Mouse (Mus musculus) heart, embryonic 13.5 days (tissue): ENCODE results near the gene Ncoa5. TPM values are rescaled to one million over a fixed set of nuclear protein-coding genes. Genes with fewer than 3 reads are reported as not detected.

ENCODE experiments used
- ATAC-seq: fragments of 200-750 bp; cut with Nextera tagmentation; 2 replicates; pipeline ENCODE4 v1.8.0; 2017; ENCODE audit warnings: moderate TSS enrichment; ENCODE audit not compliant: insufficient number of reproducible peaks, low FRiP score, low TSS enrichment; ENCODE audit errors: extremely low read depth
- H3K27ac ChIP-seq: fragments of 300-500 bp; sonication (generic); replicated peaks from 2 replicates; pipeline ENCODE4 v1.5.1; 2015; ENCODE audit warnings: moderate library complexity, mild to moderate bottlenecking, inconsistent platforms
- H3K27me3 ChIP-seq: fragments of 300-500 bp; sonication (generic); replicated peaks from 2 replicates; pipeline ENCODE4 v1.6.1; 2015; ENCODE audit warnings: mild to moderate bottlenecking, inconsistent platforms
- H3K36me3 ChIP-seq: fragments of 300-500 bp; sonication (generic); 2 replicates; pipeline ENCODE4 v1.6.1; 2015; ENCODE audit warnings: mild to moderate bottlenecking, inconsistent platforms
- H3K4me1 ChIP-seq: fragments of 300-500 bp; sonication (generic); 2 replicates; pipeline ENCODE4 v1.6.1; 2015; ENCODE audit warnings: inconsistent platforms
- H3K4me2 ChIP-seq: fragments of 300-500 bp; sonication (generic); 2 replicates; pipeline ENCODE4 v1.6.1; 2015; ENCODE audit warnings: inconsistent platforms, mild to moderate bottlenecking, moderate library complexity
- H3K4me3 ChIP-seq: fragments of 300-500 bp; sonication (generic); 2 replicates; pipeline ENCODE4 v1.5.1; 2015; ENCODE audit warnings: moderate library complexity, mild to moderate bottlenecking, inconsistent platforms
- H3K9ac ChIP-seq: fragments of 300-500 bp; sonication (generic); 2 replicates; pipeline ENCODE4 v1.6.1; 2015; ENCODE audit warnings: inconsistent platforms, mild to moderate bottlenecking, moderate library complexity
- H3K9me3 ChIP-seq: fragments of 300-500 bp; sonication (generic); 2 replicates; pipeline ENCODE4 v1.6.1; 2016; ENCODE audit warnings: inconsistent platforms
- WGBS: fragments of 180-500 bp; shearing (Covaris S2); methylation state at CpG from one replicate; pipeline ENCODE4 v1.1.7; 2015; ENCODE audit warnings: mixed read lengths; 5-methylcytosine and 5-hydroxymethylcytosine counted together
- polyA plus RNA-seq: library from polyadenylated mRNA; unstranded; fragments of >200 nt; fragmentation: Nextera tagmentation; extraction: Ambion mirVana; gene quantifications from 2 replicates; pipeline ENCODE4 v1.2.1, GENCODE M21; 2015

Ncoa5 gene
- polyA plus RNA-seq, 1 experiment from 2014 or later, result 40.0 TPM

DNA sequence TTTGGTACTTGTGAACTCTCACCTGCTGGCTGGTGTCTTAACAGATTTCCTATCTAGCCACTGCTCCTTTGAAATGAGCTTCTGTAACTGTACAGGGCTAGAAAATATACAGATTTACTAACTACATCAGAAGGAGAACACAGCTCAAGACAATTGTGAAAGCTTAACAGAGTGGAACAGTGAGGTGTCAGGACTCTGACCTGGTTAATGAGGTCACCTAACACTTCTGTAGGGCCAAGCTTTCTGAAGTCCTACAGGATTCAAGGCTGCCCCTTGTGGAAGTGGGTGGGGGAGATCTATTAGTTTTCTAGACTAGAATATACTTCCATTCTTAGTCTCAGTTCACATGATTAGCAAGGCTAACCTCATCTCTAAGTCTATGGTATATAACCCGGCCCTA lies 26.7 kb downstream of the Ncoa5 start:
- 97% methylated on average over 1 of the region's 1 CpGs for whole genome bisulfite sequencing
- no peaks in the 10 kb centered on the region for H3K9me3 ChIP-seq
- H3K4me1 ChIP-seq, result no peaks in the 10 kb centered on the region
- H3K4me2 ChIP-seq, result no peak overlapping the region
- no peaks in the 10 kb centered on the region for H3K27me3 ChIP-seq
- no peak for ATAC-seq
- H3K9ac ChIP-seq, result no peak overlapping the region
- no peak overlapping the region for H3K4me3 ChIP-seq
- H3K27ac ChIP-seq, result no peak overlapping the region
- peaks cover 100% of the 10 kb centered on the region for H3K36me3 ChIP-seq

DNA sequence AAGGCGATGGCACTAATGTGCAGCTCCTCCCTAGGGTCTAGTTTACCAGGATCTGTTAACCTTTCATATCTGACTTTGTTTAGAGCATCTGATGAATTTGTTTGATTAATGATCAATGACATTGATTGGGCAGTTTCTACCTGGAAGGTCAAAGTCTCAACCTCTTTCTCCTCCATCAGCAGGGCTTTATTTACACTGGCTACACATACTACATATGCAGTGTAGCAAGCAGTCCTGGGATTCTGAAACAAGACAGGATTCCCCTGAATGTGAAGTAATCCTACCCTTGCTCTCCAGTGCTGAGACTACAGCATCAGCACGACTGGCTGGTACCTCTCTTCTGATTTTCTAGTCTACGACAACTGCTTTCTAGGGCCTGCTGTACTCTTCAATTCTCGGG lies 27.9 kb downstream of the Ncoa5 start:
- H3K9ac ChIP-seq, result no peak overlapping the region
- no peaks in the 10 kb centered on the region for H3K27me3 ChIP-seq
- no peak overlapping the region for H3K4me2 ChIP-seq
- H3K4me3 ChIP-seq, result no peak overlapping the region
- peaks cover 100% of the 10 kb centered on the region for H3K36me3 ChIP-seq
- 91% methylated on average over 4 of the region's 4 CpGs for WGBS
- H3K9me3 ChIP-seq, result no peaks in the 10 kb centered on the region
- H3K27ac ChIP-seq, result no peak overlapping the region
- H3K4me1 ChIP-seq, result no peaks in the 10 kb centered on the region
- no peak for ATAC-seq

DNA sequence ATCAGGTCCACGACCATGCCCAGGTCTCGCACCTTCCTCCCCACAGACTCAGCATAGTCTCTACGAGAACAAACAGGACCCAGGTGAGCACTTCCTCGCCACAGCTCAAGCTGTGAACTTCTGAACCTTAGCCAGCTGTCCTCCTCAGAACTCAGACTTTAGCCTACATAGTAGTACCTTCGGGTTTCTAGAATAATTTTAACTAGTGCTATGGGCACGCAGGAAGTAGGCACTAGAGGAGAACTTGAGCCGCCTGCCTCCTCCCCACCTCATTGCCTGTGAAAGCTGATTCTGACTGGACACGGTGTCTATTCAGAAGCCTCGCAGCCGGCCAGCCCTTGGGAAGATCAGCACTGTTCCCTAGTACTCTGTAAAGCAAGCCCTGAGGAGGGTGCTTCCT lies 30.4 kb downstream of the Ncoa5 start:
- WGBS, result 87% methylated on average over 10 of the region's 10 CpGs
- ATAC-seq, result no peak
- Histone ChIP-seq H3K27ac (no peak overlapping the region), H3K9ac (no peak overlapping the region), H3K4me2 (no peak overlapping the region), H3K4me1 (no peaks in the 10 kb centered on the region), H3K27me3 (peaks cover 7% of the 10 kb centered on the region), H3K9me3 (no peaks in the 10 kb centered on the region), H3K4me3 (no peak overlapping the region), H3K36me3 (peaks cover 100% of the 10 kb centered on the region)

DNA sequence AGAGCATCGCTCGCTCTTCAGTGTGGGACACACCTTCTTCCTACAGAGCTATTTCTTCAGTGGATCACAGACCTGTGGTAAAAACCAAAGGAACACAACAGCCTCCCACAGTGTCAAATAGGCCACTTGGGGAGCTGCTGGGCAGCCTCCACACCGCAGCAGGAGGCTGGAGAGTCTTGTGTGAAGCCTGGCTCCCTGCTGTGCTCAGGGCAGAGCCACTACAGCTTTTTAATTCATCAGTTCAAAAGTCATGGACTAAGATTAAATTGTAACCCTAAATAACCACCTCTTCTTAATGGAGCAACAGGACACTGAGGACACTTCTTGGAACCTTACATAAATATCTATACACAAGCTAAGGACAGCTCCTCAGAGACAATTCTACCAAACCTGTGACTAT lies 31.6 kb downstream of the Ncoa5 start:
- 87% methylated on average over 3 of the region's 3 CpGs for WGBS
- ATAC-seq, result no peak
- Histone ChIP-seq H3K4me1 (peaks cover 9% of the 10 kb centered on the region), H3K27ac (no peak overlapping the region), H3K9ac (no peak overlapping the region), H3K4me2 (no peak overlapping the region), H3K9me3 (no peaks in the 10 kb centered on the region), H3K4me3 (no peak overlapping the region), H3K27me3 (peaks cover 19% of the 10 kb centered on the region), H3K36me3 (peaks cover 94% of the 10 kb centered on the region)

DNA sequence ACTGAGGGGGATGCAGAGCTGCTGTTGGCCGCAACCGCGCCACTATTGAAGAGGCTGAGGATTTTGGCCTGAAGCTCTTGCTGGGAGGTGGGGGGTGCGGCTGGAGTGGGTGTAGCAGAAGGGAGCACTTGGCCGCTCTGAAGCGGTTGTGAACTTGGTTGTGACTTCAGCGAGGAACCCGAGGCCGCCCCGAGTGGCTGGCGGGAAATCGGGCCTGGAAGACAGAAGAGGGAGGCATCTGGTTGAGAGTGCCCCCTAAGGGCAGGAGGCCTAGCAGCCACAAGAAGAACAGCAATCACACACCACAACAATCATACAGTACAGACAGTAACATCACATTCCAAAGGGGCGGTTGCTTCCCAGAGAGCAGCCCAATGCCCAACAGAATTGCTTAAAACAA lies 32.7 kb downstream of the Ncoa5 start:
- Histone ChIP-seq H3K4me1 (peaks cover 20% of the 10 kb centered on the region), H3K9me3 (no peaks in the 10 kb centered on the region), H3K27me3 (peaks cover 30% of the 10 kb centered on the region), H3K4me3 (no peak overlapping the region), H3K4me2 (no peak overlapping the region), H3K27ac (no peak overlapping the region), H3K36me3 (peaks cover 83% of the 10 kb centered on the region), H3K9ac (no peak overlapping the region)
- no peak for ATAC-seq
- WGBS, result 84% methylated on average over 13 of the region's 13 CpGs

DNA sequence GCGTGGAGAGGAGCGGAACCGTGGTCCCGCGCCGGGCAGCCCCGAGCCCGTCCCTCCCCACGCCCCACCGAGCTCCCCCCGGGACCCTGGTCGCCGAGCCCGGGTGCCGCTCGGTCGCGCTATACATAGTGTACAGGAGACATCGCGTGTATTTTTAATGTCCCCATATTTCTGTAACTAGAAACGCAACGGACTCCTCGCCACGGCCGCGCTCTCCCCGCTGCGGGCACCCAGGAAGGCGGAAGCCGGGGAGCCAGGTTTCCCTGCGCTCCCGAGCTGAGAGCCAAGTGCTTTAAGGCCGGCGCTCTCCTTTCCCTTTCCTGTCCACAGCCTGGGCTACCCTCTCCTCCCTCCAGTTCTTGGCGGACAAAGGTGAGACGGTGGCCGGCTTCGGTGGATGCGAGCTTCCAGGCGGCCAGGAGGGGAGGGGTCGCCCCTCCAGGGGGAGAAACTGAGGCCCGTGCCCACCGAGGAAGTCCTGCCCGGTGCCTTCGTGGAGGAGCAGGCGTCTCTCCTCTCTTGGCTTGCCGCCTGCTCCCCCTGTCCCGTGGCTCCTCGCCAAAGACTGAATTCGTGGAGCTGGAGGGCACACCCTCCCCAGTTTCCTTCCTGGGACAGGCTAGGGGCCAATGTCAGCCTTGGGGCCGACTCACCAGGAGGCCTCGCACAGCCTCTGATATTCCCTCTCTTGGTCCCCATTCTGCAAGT lies 36.8 kb downstream of the Ncoa5 start:
- Histone ChIP-seq H3K4me1 (peaks cover 22% of the 10 kb centered on the region), H3K4me2 (peak overlapping the region; percentile 76), H3K9me3 (no peaks in the 10 kb centered on the region), H3K27ac (no peak overlapping the region), H3K36me3 (peaks cover 42% of the 10 kb centered on the region), H3K27me3 (peaks cover 67% of the 10 kb centered on the region), H3K9ac (peak overlapping the region; percentile 71), H3K4me3 (peak overlapping the region; percentile 51)
- 1% methylated on average over 50 of the region's 52 CpGs for WGBS
- no peak for ATAC-seq

DNA sequence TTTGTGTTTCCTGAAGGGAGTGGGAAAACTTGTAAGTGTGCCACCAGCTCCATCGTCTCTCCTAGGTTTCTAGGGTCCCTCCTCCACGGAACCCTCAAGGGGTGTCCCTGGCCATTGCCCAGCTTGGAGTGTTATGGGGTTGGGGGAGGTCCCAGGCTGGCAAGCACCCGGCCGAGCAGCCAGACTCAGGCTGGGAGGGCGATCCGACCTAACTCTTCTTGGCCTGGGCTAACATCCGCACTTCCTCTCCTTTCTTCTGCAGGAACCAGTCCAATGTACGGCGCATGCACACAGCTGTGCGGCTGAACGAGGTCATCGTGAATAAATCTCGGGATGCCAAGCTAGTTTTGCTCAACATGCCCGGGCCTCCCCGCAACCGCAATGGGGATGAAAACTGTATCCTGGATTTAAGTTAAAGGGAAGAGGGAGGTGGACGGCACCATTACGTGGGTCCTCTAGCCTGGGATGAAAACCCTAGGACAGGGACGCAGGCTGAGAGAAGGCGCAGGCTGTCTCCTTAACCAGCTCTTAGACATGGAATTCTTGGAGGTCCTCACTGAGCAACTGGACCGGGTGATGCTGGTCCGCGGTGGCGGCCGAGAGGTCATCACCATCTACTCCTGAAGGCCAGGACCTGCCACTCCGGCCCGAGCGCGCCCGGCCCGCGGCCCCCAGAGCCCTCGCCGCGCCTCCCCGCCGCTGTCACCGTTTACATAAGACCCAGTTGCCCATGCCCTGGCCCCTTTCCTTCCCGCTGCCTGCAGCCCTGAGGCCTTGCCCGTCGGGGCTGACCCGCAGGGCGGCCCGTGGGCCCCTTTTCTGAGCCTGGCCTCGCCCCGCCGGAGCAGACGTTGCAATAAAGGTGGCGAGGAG lies 37.6 kb downstream of the Ncoa5 start:
- peaks cover 72% of the 10 kb centered on the region for H3K27me3 ChIP-seq
- WGBS, result 11% methylated on average over 49 of the region's 49 CpGs

DNA sequence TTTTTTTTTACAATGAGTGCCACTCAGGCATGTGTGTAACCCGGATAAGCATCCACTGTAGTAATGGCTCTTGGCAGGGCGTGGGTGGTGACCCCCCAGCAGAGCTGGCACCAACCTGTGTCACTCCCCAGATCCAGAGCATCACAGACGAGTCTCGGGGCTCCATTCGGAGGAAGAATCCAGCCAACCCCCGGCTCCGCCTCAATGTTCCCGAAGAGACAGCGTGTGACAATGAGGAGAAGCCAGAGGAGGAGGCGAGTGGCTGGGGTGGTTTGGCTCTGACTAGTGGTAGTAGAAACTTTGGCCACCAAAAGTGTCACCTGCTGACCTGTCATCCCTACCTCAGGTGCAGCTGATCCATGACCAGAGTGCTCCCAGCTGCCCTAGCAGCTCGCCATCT lies 38.7 kb downstream of the Ncoa5 start:
- WGBS, result 67% methylated on average over 11 of the region's 11 CpGs
- peaks cover 23% of the 10 kb centered on the region for H3K36me3 ChIP-seq
- no peak overlapping the region for H3K4me2 ChIP-seq
- H3K4me3 ChIP-seq, result no peak overlapping the region
- ATAC-seq, result no peak
- H3K4me1 ChIP-seq, result peaks cover 22% of the 10 kb centered on the region
- no peak overlapping the region for H3K27ac ChIP-seq
- peaks cover 83% of the 10 kb centered on the region for H3K27me3 ChIP-seq
- no peak overlapping the region for H3K9ac ChIP-seq
- no peaks in the 10 kb centered on the region for H3K9me3 ChIP-seq

More for the DNA sequence above, 37.6 kb downstream of the Ncoa5 start:
- H3K4me2 ChIP-seq, result peak overlapping the region; percentile 76
- no peak for ATAC-seq
- H3K4me1 ChIP-seq, result peaks cover 22% of the 10 kb centered on the region
- H3K27ac ChIP-seq, result no peak overlapping the region
- peaks cover 34% of the 10 kb centered on the region for H3K36me3 ChIP-seq
- peak overlapping the region; percentile 51 for H3K4me3 ChIP-seq
- peak overlapping the region; percentile 71 for H3K9ac ChIP-seq
- H3K9me3 ChIP-seq, result no peaks in the 10 kb centered on the region

DNA sequence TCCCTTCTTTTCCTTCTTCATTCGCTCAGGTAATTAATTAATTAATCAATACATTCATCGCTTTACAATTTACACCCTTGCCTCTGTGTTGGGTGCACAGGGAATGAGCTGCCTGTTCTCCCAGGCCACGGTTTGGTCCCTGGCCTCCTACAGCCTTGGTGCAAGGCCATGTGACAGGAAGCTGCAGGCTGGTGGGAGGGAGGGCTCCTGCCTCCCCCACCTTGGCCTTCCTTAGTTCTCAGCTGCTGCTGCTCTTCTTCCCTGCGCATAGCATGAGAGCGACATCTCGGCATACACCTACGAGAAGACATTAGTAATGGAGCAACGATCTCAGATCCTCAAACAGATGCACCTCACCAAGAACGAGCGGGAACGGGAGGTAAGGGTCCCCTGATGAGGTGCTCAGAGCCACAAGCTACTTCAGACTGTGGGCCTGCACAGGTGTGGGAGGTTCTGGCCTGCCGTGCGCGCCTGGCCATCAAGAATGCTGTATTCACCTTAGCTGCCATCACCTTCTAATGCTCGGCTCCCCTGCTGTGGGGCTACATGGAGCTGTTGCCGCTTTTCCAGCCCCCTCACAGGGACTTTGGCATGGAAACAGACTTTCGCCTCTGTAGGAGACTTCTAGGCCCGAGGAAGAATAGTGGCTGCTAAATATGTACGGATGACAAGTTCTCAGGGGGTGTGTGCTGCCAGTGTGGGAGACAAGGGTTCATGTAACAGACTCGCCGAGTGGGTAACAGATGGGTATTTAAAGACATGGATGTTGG lies 39.8 kb downstream of the Ncoa5 start:
- Histone ChIP-seq H3K36me3 (peaks cover 12% of the 10 kb centered on the region), H3K27ac (no peak overlapping the region), H3K4me1 (peaks cover 22% of the 10 kb centered on the region), H3K4me3 (no peak overlapping the region), H3K9me3 (no peaks in the 10 kb centered on the region), H3K27me3 (peaks cover 88% of the 10 kb centered on the region), H3K4me2 (no peak overlapping the region), H3K9ac (no peak overlapping the region)
- 49% methylated on average over 21 of the region's 21 CpGs for WGBS
- no peak for ATAC-seq

DNA sequence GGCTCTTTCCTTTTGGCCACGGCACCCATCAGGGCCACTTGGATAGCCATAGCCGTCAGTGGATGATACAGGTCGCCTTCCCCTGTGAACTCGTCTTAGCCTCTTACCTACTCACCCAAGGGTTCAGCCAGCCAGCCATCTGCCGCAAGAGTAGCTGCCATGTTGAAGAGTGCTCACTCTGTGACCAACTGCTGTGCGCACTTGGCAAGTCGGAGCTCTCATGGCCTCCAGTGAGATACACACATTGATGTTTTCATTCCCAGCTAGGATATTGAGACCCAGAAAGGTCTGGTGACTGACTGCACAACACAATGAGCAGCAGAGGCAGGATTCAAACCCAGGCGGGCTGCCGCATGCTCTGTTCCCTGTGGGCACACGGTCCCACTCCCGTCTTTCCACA lies 40.5 kb downstream of the Ncoa5 start:
- no peak overlapping the region for H3K4me3 ChIP-seq
- ATAC-seq, result no peak
- H3K36me3 ChIP-seq, result peaks cover 5% of the 10 kb centered on the region
- WGBS, result 84% methylated on average over 11 of the region's 11 CpGs
- H3K27ac ChIP-seq, result no peak overlapping the region
- H3K27me3 ChIP-seq, result peaks cover 87% of the 10 kb centered on the region
- H3K9ac ChIP-seq, result no peak overlapping the region
- no peaks in the 10 kb centered on the region for H3K9me3 ChIP-seq
- no peak overlapping the region for H3K4me2 ChIP-seq
- H3K4me1 ChIP-seq, result peaks cover 22% of the 10 kb centered on the region

DNA sequence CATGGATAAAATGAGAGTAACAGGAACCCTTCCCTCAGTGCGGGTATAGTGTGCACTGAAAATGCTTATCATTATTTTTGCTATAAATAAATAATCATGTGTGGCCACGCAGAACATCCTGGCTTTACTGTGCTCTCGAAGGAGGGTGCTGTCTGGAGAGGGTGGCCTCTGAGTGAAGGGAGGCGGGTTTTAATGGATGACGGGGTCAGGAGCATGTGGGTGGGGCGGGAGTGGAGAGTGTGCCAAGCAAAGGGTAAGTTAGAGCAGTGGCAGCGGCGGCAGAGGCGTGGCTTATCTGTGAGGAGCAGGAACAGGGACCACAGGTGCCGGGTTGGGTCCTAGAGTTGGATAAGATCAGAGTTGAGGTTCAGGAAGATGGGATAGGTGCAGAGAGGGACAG lies 42.9 kb downstream of the Ncoa5 start:
- 27% methylated on average over 10 of the region's 10 CpGs for WGBS
- Histone ChIP-seq H3K36me3 (no peaks in the 10 kb centered on the region), H3K9ac (no peak overlapping the region), H3K4me2 (no peak overlapping the region), H3K4me3 (no peak overlapping the region), H3K9me3 (no peaks in the 10 kb centered on the region), H3K27me3 (peaks cover 80% of the 10 kb centered on the region), H3K27ac (no peak overlapping the region), H3K4me1 (no peaks in the 10 kb centered on the region; the same call in 1 of the 2 replicates)
- ATAC-seq, result no peak
